Mouse (Mus musculus): ENCODE data around the gene Dnm3. TPM values are rescaled to one million over a fixed set of nuclear protein-coding genes. Genes with fewer than 3 reads are reported as not detected.

Dnm3 gene
- polyA plus RNA-seq, 1 experiment, result 3.0 TPM

- Histone ChIP-seq H3K27me3 (ENCODE audit: control insufficient read depth, insufficient read depth, insufficient read length) (peaks cover 10% of the 10 kb centered on the region), H3K79me2 (ENCODE audit: control insufficient read depth, insufficient read depth) (no peaks in the 10 kb centered on the region), H3K4me3 (no peak overlapping the region), H3ac (ENCODE audit: control insufficient read depth, insufficient read length) (no peak overlapping the region), H3K36me3 (ENCODE audit: control insufficient read depth, insufficient read depth) (no peaks in the 10 kb centered on the region), H3K4me2 (ENCODE audit: low read depth) (no peak overlapping the region)
- TF ChIP-seq USF1 (IDR thresholded peaks at IDR 0.05; ENCODE audit: low read depth), result no peak
- no peak for TF ChIP-seq CEBPB (IDR thresholded peaks at IDR 0.05; ENCODE audit: insufficient read depth, poor library complexity, severe bottlenecking)
- no peak for TF ChIP-seq MYOG (IDR thresholded peaks at IDR 0.05; ENCODE audit: control insufficient read depth in 1 of 3, insufficient read depth in 1 of 3, insufficient read length in 2 of 3, low read depth in 2 of 3)
- no peak for TF ChIP-seq MYOD1 (IDR thresholded peaks at IDR 0.05; ENCODE audit: control insufficient read depth in 1 of 3, insufficient read length in 2 of 3, low read depth in 2 of 3)
- TF ChIP-seq REST (IDR thresholded peaks at IDR 0.05; ENCODE audit: insufficient read depth, insufficient read length), result no peak
- no peak for TF ChIP-seq TCF12 (IDR thresholded peaks at IDR 0.05; ENCODE audit: insufficient read depth, poor library complexity, severe bottlenecking)
- no peak for TF ChIP-seq POLR2AphosphoS2 (IDR thresholded peaks at IDR 0.05; ENCODE audit: insufficient read length, low read depth)
- no peak for TF ChIP-seq TCF3 (IDR thresholded peaks at IDR 0.05; ENCODE audit: insufficient read length, low read depth)
- TF ChIP-seq MAX (IDR thresholded peaks at IDR 0.05; ENCODE audit: low read depth), result no peak
- TF ChIP-seq POLR2A (IDR thresholded peaks at IDR 0.05; ENCODE audit: insufficient read length, low read depth), result no peak
- no peak for TF ChIP-seq SRF (IDR thresholded peaks at IDR 0.05; ENCODE audit: control insufficient read depth, insufficient read length, low read depth)
- no peak for TF ChIP-seq E2F4 (IDR thresholded peaks at IDR 0.05; ENCODE audit: insufficient read depth)
Measured at GRCm38 (mm10) chr1:161952599-161952998, 525.2 kb downstream of the Dnm3 start.

GRCm38 (mm10) chr1:161951009-161951779, 526.6 kb downstream of the Dnm3 start:
- Histone ChIP-seq H3ac (ENCODE audit: control insufficient read depth, insufficient read length) (no peak overlapping the region), H3K27me3 (ENCODE audit: control insufficient read depth, insufficient read depth, insufficient read length) (peaks cover 5% of the 10 kb centered on the region), H3K79me2 (ENCODE audit: control insufficient read depth, insufficient read depth) (no peaks in the 10 kb centered on the region), H3K36me3 (ENCODE audit: control insufficient read depth, insufficient read depth) (no peaks in the 10 kb centered on the region), H3K4me3 (no peak overlapping the region), H3K4me2 (ENCODE audit: low read depth) (no peak overlapping the region)
- TF ChIP-seq MYOG (IDR thresholded peaks at IDR 0.05; ENCODE audit: control insufficient read depth in 1 of 3, insufficient read depth in 1 of 3, insufficient read length in 2 of 3, low read depth in 2 of 3) (no peak), USF1 (IDR thresholded peaks at IDR 0.05; ENCODE audit: low read depth) (no peak), CEBPB (IDR thresholded peaks at IDR 0.05; ENCODE audit: insufficient read depth, poor library complexity, severe bottlenecking) (no peak), POLR2AphosphoS2 (IDR thresholded peaks at IDR 0.05; ENCODE audit: insufficient read length, low read depth) (no peak), REST (IDR thresholded peaks at IDR 0.05; ENCODE audit: insufficient read depth, insufficient read length) (no peak), MAX (IDR thresholded peaks at IDR 0.05; ENCODE audit: low read depth) (no peak), MYOD1 (IDR thresholded peaks at IDR 0.05; ENCODE audit: control insufficient read depth in 1 of 3, insufficient read length in 2 of 3, low read depth in 2 of 3) (no peak), SRF (IDR thresholded peaks at IDR 0.05; ENCODE audit: control insufficient read depth, insufficient read length, low read depth) (no peak), POLR2A (IDR thresholded peaks at IDR 0.05; ENCODE audit: insufficient read length, low read depth) (no peak), E2F4 (IDR thresholded peaks at IDR 0.05; ENCODE audit: insufficient read depth) (no peak), TCF12 (IDR thresholded peaks at IDR 0.05; ENCODE audit: insufficient read depth, poor library complexity, severe bottlenecking) (no peak), TCF3 (IDR thresholded peaks at IDR 0.05; ENCODE audit: insufficient read length, low read depth) (no peak)

- Histone ChIP-seq H3K4me2 (ENCODE audit: low read depth) (no peak overlapping the region), H3K36me3 (ENCODE audit: control insufficient read depth, insufficient read depth) (no peaks in the 10 kb centered on the region), H3K79me2 (ENCODE audit: control insufficient read depth, insufficient read depth) (no peaks in the 10 kb centered on the region), H3K27me3 (ENCODE audit: control insufficient read depth, insufficient read depth, insufficient read length) (peaks cover 4% of the 10 kb centered on the region), H3ac (ENCODE audit: control insufficient read depth, insufficient read length) (no peak overlapping the region), H3K4me3 (no peak overlapping the region)
- TF ChIP-seq MAX (IDR thresholded peaks at IDR 0.05; ENCODE audit: low read depth), result no peak
- TF ChIP-seq TCF3 (IDR thresholded peaks at IDR 0.05; ENCODE audit: insufficient read length, low read depth), result no peak
- TF ChIP-seq POLR2AphosphoS2 (IDR thresholded peaks at IDR 0.05; ENCODE audit: insufficient read length, low read depth), result no peak
- TF ChIP-seq USF1 (IDR thresholded peaks at IDR 0.05; ENCODE audit: low read depth), result no peak
- TF ChIP-seq CEBPB (IDR thresholded peaks at IDR 0.05; ENCODE audit: insufficient read depth, poor library complexity, severe bottlenecking), result no peak
- no peak for TF ChIP-seq REST (IDR thresholded peaks at IDR 0.05; ENCODE audit: insufficient read depth, insufficient read length)
- no peak for TF ChIP-seq E2F4 (IDR thresholded peaks at IDR 0.05; ENCODE audit: insufficient read depth)
- no peak for TF ChIP-seq SRF (IDR thresholded peaks at IDR 0.05; ENCODE audit: control insufficient read depth, insufficient read length, low read depth)
- TF ChIP-seq TCF12 (IDR thresholded peaks at IDR 0.05; ENCODE audit: insufficient read depth, poor library complexity, severe bottlenecking), result no peak
- no peak for TF ChIP-seq MYOD1 (IDR thresholded peaks at IDR 0.05; ENCODE audit: control insufficient read depth in 1 of 3, insufficient read length in 2 of 3, low read depth in 2 of 3)
- no peak for TF ChIP-seq MYOG (IDR thresholded peaks at IDR 0.05; ENCODE audit: control insufficient read depth in 1 of 3, insufficient read depth in 1 of 3, insufficient read length in 2 of 3, low read depth in 2 of 3)
- TF ChIP-seq POLR2A (IDR thresholded peaks at IDR 0.05; ENCODE audit: insufficient read length, low read depth), result no peak
Measured at GRCm38 (mm10) chr1:161942082-161942481, 535.8 kb downstream of the Dnm3 start.

Other genes starting within 250 kb of the Dnm3 start
- 12.3 TPM for gene Mettl13, start 70.5 kb upstream of the Dnm3 start, polyA plus RNA-seq (2012; fragmentation: generic; extraction: Trizol)
- 14.6 TPM for gene Vamp4, start 92.5 kb upstream of the Dnm3 start, polyA plus RNA-seq (2012; fragmentation: generic; extraction: Trizol)
- not detected for gene Myoc, start 161.1 kb upstream of the Dnm3 start, polyA plus RNA-seq (2012; fragmentation: generic; extraction: Trizol)
- not detected for gene Myocos, start 180.2 kb upstream of the Dnm3 start, polyA plus RNA-seq (2012; fragmentation: generic; extraction: Trizol)